Mouse (Mus musculus): Measurements from ENCODE around the gene Midn.

- TF ChIP-seq CTCF (IDR thresholded peaks at IDR 0.05; ENCODE audit: extremely low read depth, insufficient read depth, low read length) (no peak), POLR2A (IDR thresholded peaks at IDR 0.05; ENCODE audit: extremely low read depth, insufficient read depth, low read length) (no peak)
Observed at GRCm38 (mm10) chr10:80162243-80162608, 14.2 kb downstream of the Midn start.
